Mouse (Mus musculus) midbrain, embryonic 15.5 days (tissue): ENCODE measurements around the gene Gm13278. TPM values are rescaled to one million over a fixed set of nuclear protein-coding genes. Genes with fewer than 3 reads are reported as not detected.
A peak's percentile ranks its signal among the peaks of the same experiment; 100 is the strongest.
"Not testable (repeated sequence)": the region's sequence is repeated elsewhere in the genome, so short reads cannot be mapped to it uniquely, and the experiment has no call there.

ENCODE experiments used
- ATAC-seq: fragments of 200-750 bp; cut with Nextera tagmentation; replicated peaks from 2 replicates; pipeline ENCODE4 v1.8.0; 2017; ENCODE audit warnings: moderate TSS enrichment
- H3K27ac ChIP-seq: fragments of 300-500 bp; sonication (generic); 2 replicates; pipeline ENCODE4 v1.5.1; 2015; ENCODE audit warnings: mild to moderate bottlenecking, inconsistent platforms
- H3K27me3 ChIP-seq: fragments of 300-500 bp; sonication (generic); replicated peaks from 2 replicates; pipeline ENCODE4 v1.6.1; 2015; ENCODE audit warnings: inconsistent platforms
- H3K36me3 ChIP-seq: fragments of 300-500 bp; sonication (generic); replicated peaks from 2 replicates; pipeline ENCODE4 v1.6.1; 2015; ENCODE audit warnings: inconsistent platforms
- H3K4me1 ChIP-seq: fragments of 300-500 bp; sonication (generic); 2 replicates; pipeline ENCODE4 v1.6.1; 2015; ENCODE audit warnings: inconsistent platforms
- H3K4me2 ChIP-seq: fragments of 300-500 bp; sonication (generic); 2 replicates; pipeline ENCODE4 v1.6.1; 2015; ENCODE audit warnings: inconsistent platforms, mild to moderate bottlenecking, moderate library complexity
- H3K4me3 ChIP-seq: fragments of 300-500 bp; sonication (generic); 2 replicates; pipeline ENCODE4 v1.5.1; 2015; ENCODE audit warnings: mild to moderate bottlenecking, inconsistent platforms
- H3K9ac ChIP-seq: fragments of 300-500 bp; sonication (generic); 2 replicates; pipeline ENCODE4 v1.6.1; 2015; ENCODE audit warnings: mild to moderate bottlenecking, inconsistent platforms
- H3K9me3 ChIP-seq: fragments of 300-500 bp; sonication (generic); 2 replicates; pipeline ENCODE4 v1.6.1; 2016; ENCODE audit warnings: inconsistent platforms
- WGBS: fragments of 180-500 bp; shearing (Covaris S2); methylation state at CpG from one replicate; pipeline ENCODE4 v1.1.7; 2015; ENCODE audit warnings: mixed read lengths; 5-methylcytosine and 5-hydroxymethylcytosine counted together
- polyA plus RNA-seq: library from polyadenylated mRNA; unstranded; fragments of >200 nt; fragmentation: Nextera tagmentation; extraction: Ambion mirVana; gene quantifications from 2 replicates; pipeline ENCODE4 v1.2.1, GENCODE M21; 2015

The Gm13278 gene
- polyA plus RNA-seq, 1 experiment from 2014 or later, result not detected

DNA sequence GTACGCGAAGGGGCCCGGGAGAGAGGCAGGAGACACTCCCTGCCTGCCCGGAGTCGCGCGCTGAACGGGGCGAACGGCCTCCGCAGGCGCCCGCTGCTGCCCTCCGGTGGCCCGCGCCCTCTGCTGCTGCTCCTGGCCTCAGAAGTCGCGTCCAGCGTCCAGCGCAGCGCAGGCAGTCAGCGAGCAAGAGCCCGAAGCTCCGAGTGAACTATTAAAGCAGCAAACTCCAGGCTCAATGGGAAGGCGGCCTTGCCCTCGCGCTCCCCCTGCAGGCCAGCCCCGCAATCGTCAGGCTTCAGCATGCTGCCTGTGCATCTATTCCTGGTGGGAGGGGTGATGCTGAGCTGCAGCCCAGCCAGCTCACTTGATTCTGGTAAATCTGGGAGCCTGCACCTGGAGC, 11.6 kb downstream of the Gm13278 start, which contains the start of gene Gm13287:
Gene Gm13287, plus strand, starts transcription at position 301 of the 400 bp plus-strand sequence.
- not testable (repeated sequence) for H3K4me3 ChIP-seq, H3K9ac ChIP-seq, H3K27ac ChIP-seq, H3K36me3 ChIP-seq, H3K4me1 ChIP-seq, H3K9me3 ChIP-seq, H3K4me2 ChIP-seq, ATAC-seq, H3K27me3 ChIP-seq
- WGBS, result no CpG with 5 or more reads among the region's 29 CpGs

DNA sequence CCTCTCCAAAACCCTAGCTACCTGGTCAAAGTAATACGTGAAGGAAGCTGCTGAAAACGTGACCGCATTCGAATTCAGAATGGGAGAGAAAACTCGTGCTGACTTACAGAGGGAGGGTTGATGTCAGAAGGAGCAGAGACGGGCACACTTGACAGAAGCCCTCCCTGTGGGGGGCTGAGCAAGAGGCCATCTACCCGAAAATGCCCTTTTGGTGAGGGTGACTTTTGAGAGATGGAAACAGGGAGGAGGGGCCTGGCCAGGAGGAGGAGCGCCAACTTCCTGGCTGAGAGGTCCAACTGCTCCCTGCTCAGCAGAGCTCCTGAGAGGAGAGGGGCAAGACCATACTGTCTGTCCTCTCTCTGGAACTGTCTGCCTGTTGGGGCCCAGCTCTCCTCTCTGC, 13.9 kb downstream of the Gm13278 start, which contains the start of gene Gm13288:
Gene Gm13288, plus strand, starts transcription at position 301 of the 400 bp plus-strand sequence.
- H3K9ac ChIP-seq, H3K27me3 ChIP-seq, ATAC-seq, H3K27ac ChIP-seq, H3K4me1 ChIP-seq, H3K36me3 ChIP-seq, H3K9me3 ChIP-seq: not testable (repeated sequence)
- peak within 1 kb of the TSS; percentile 43 for H3K4me2 ChIP-seq
- no CpG with 5 or more reads among the region's 8 CpGs for WGBS
- peak within 1 kb of the TSS; percentile 22; the same call in 1 of the 2 replicates for H3K4me3 ChIP-seq

DNA sequence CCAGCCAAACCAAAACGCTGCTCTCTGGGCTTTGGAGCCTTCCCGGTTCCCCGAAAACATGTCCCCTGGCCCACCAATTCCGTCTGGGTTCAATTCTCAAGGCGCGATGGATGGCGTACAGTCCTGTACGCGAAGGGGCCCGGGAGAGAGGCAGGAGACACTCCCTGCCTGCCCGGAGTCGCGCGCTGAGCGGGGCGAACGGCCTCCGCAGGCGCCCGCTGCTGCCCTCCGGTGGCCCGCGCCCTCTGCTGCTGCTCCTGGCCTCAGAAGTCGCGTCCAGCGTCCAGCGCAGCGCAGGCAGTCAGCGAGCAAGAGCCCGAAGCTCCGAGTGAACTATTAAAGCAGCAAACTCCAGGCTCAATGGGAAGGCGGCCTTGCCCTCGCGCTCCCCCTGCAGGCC, 14.4 kb downstream of the Gm13278 start:
- not testable (repeated sequence) for H3K9me3 ChIP-seq, ATAC-seq

DNA sequence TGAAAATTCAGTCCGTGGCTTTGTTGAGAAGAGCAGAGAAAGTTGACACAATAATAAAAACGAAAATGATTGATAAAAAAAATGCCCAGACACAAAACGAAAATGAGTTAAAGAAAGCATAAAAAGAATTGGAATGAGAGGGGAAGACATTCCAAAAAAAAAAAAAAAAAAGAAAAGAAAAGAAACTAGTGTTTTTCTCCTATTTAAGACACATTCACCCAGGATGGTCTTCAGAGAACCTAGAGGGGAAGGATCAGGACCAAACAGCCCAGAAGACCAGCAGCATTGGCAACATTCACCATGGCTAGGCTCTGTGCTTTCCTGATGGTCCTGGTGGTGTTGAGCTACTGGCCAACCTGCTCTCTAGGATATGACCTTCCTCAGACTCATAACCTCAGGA, 24.6 kb downstream of the Gm13278 start, which contains the start of gene Ifna7:
Gene Ifna7, plus strand, starts transcription at position 301 of the 400 bp plus-strand sequence.
- Histone ChIP-seq H3K4me1 (no peaks in the 10 kb centered on the region), H3K9me3 (no peaks in the 10 kb centered on the region), H3K36me3 (no peaks in the 10 kb centered on the region), H3K9ac (no peak within 1 kb of the TSS), H3K4me3 (no peak within 1 kb of the TSS), H3K27me3 (no peaks in the 10 kb centered on the region), H3K4me2 (no peak within 1 kb of the TSS), H3K27ac (no peak within 1 kb of the TSS)
- ATAC-seq, result no peak
- WGBS, result 61% methylated on average over 3 of the region's 3 CpGs

More for the DNA sequence above, 14.4 kb downstream of the Gm13278 start:
- H3K4me2 ChIP-seq, result peak overlapping the region; percentile 43
- H3K4me1 ChIP-seq, H3K36me3 ChIP-seq, H3K9ac ChIP-seq, H3K27ac ChIP-seq, H3K27me3 ChIP-seq: not testable (repeated sequence)
- peak overlapping the region; percentile 22; the same call in 1 of the 2 replicates for H3K4me3 ChIP-seq
- 0% methylated on average over 1 of the region's 34 CpGs for WGBS

DNA sequence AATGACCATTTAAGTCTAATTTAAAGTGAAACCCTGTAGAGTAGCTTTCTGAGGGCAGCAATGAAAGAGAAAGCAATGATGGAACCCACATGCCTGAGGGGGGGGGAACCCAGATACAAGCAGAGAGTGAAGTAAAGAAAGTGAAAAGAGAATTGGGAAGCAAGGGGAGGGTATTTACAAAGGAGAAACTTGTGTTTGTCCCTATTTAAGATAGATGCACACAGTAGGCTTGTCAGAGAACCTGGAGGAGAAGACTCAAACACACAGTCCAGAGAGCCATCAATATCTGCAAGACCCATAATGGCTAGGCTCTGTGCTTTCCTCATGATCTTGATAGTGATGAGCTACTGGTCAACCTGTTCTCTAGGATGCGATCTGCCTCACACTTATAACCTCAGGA, 28.3 kb downstream of the Gm13278 start, which contains the start of gene Ifna11:
Gene Ifna11, plus strand, starts transcription at position 301 of the 400 bp plus-strand sequence.
- no peaks in the 10 kb centered on the region for H3K36me3 ChIP-seq
- H3K27ac ChIP-seq, result no peak within 1 kb of the TSS
- no peaks in the 10 kb centered on the region for H3K27me3 ChIP-seq
- no peak within 1 kb of the TSS for H3K4me3 ChIP-seq
- H3K9ac ChIP-seq, result no peak within 1 kb of the TSS
- 70% methylated on average over 1 of the region's 1 CpGs for WGBS
- H3K4me1 ChIP-seq, result no peaks in the 10 kb centered on the region
- H3K9me3 ChIP-seq, result no peaks in the 10 kb centered on the region
- H3K4me2 ChIP-seq, result no peak within 1 kb of the TSS
- ATAC-seq, result no peak

DNA sequence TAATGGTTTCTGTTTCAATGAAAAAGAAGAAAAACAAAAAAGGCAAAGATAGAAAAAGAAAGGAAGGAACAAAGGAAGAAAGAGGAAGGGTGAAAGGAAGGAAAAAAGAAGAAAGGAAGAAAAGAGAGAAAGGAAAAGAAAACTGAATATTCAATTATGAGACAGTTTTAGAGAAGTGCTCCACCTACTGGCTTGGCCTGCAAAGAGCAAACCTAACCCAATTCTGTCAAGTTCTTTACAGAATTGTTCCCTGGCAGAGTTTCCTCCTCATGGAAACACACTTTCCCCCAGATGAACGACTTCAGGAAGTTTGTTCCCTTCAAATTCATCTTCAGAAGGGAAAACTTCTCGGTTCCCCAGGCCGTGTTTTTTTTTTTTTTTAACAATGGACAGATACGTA, 31.6 kb downstream of the Gm13278 start:
- Histone ChIP-seq H3K4me2 (no peak overlapping the region), H3K4me1 (no peaks in the 10 kb centered on the region), H3K36me3 (no peaks in the 10 kb centered on the region), H3K27ac (no peak overlapping the region), H3K9ac (no peak overlapping the region), H3K4me3 (no peak overlapping the region), H3K27me3 (no peaks in the 10 kb centered on the region), H3K9me3 (no peaks in the 10 kb centered on the region)
- 33% methylated on average over 4 of the region's 4 CpGs for WGBS
- ATAC-seq, result no peak

DNA sequence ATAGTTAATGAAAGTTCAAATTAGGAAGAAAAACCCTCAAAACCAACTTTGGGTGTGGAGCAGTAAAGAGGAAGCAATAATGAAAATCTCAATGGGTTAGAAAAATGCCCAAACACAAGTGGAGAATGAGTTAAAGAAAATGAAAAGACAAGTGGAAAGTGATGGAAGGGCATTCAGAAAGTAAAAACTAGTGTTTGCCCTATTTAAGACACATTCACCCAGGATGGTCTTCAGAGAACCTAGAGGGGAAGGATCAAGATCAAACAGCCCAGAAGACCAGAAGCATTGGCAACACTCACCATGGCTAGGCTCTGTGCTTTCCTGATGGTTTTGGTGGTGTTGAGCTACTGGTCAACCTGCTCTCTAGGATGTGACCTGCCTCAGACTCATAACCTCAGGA, 35.8 kb downstream of the Gm13278 start, which contains the start of gene Ifna6:
Gene Ifna6, plus strand, starts transcription at position 301 of the 400 bp plus-strand sequence.
- not testable (repeated sequence) for H3K4me3 ChIP-seq, H3K27me3 ChIP-seq, H3K36me3 ChIP-seq, H3K4me1 ChIP-seq, ATAC-seq, H3K9ac ChIP-seq, H3K27ac ChIP-seq, H3K9me3 ChIP-seq, H3K4me2 ChIP-seq

DNA sequence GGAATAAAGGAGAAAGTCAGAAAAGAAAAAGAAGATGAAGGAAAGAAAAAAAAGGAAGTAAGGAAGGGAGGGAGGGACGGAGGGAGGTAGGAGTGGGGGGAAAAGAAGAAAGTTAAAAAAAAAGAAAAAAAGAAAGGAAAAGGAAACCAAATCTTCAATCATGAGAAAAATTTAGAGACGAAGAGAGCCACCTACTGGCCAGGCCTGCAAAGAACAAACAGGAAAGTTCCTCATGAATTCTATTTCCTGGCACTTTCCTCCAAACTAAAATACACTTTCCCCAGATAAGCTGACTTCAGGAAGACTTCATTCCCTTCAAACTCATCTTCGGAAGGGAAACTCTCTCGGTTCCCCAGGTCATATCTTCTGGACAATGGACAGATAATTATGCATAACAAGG, 39.2 kb downstream of the Gm13278 start:
- 24% methylated on average over 4 of the region's 4 CpGs for WGBS
- no peaks in the 10 kb centered on the region for H3K36me3 ChIP-seq
- H3K27me3 ChIP-seq, result no peaks in the 10 kb centered on the region
- H3K4me1 ChIP-seq, result no peaks in the 10 kb centered on the region
- H3K27ac ChIP-seq, result no peak overlapping the region
- no peak overlapping the region for H3K4me3 ChIP-seq
- no peak overlapping the region for H3K9ac ChIP-seq
- no peak overlapping the region for H3K4me2 ChIP-seq
- no peaks in the 10 kb centered on the region for H3K9me3 ChIP-seq
- no peak for ATAC-seq

DNA sequence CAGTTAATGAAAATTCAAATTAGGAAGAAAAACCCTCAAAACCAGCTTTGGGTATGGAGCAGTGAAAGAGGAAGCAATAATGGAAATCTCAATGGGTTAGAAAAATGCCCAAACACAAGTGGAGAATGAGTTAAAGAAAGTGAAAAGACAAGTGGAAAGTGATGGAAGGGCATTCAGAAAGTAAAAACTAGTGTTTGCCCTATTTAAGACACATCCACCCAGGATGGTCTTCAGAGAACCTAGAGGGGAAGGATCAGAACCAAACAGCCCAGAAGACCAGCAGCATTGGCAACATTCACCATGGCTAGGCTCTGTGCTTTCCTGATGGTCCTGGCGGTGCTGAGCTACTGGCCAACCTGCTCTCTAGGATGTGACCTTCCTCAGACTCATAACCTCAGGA, 43.9 kb downstream of the Gm13278 start, which contains the start of gene Ifna5:
Gene Ifna5, plus strand, starts transcription at position 301 of the 400 bp plus-strand sequence.
- 67% methylated on average over 1 of the region's 1 CpGs for WGBS
- H3K4me3 ChIP-seq, H3K9me3 ChIP-seq, H3K4me1 ChIP-seq, H3K4me2 ChIP-seq, H3K27me3 ChIP-seq, H3K27ac ChIP-seq, H3K36me3 ChIP-seq, H3K9ac ChIP-seq, ATAC-seq: not testable (repeated sequence)

DNA sequence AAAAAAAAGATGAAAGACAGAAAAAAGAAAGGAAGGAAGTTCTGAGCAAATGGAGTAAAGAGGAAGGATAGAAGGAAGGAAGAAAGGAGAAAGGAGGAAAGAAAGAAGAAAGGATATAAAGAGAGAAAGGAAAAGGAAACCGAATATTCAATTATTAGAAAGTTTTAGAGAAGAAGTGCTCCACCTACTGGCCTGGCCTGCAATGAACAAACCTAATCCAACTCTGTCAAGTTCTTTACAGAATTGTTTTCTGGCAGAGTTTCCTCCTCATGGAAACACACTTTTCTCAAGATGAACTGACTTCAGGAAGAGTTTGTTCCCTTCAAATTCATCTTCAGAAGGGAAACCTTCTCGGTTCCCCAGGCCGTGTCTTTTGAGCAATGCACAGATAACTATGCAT, 47.5 kb downstream of the Gm13278 start:
- Histone ChIP-seq H3K27me3 (no peaks in the 10 kb centered on the region), H3K4me1 (no peaks in the 10 kb centered on the region), H3K9ac (no peak overlapping the region), H3K9me3 (no peaks in the 10 kb centered on the region), H3K4me2 (no peak overlapping the region), H3K27ac (no peak overlapping the region), H3K4me3 (no peak overlapping the region), H3K36me3 (no peaks in the 10 kb centered on the region)
- no peak for ATAC-seq
- WGBS, result 29% methylated on average over 3 of the region's 3 CpGs

DNA sequence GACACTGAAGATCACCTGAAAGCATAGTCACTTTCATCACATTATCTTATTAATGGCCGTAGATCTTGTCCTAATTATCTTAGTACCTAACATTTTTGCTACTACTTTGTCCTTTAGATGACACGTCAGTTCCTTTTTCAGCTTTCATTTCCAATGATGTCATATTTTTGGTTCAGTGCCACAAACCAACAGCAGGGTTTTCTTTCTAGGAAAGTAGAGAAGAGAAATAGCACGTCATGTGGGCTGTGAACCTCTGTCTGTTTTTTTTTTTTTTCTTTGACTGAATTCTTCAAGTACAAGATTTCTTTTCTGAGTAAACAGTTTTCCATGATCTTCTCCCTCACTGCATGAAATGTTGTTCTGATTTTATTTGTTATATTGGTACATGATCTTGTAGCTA, 48.7 kb downstream of the Gm13278 start:
- Histone ChIP-seq H3K4me2 (no peak overlapping the region), H3K4me3 (no peak overlapping the region), H3K9me3 (no peaks in the 10 kb centered on the region), H3K27ac (no peak overlapping the region), H3K9ac (no peak overlapping the region), H3K27me3 (no peaks in the 10 kb centered on the region), H3K4me1 (no peaks in the 10 kb centered on the region), H3K36me3 (no peaks in the 10 kb centered on the region)
- no peak for ATAC-seq
- WGBS, result 83% methylated on average over 3 of the region's 3 CpGs

DNA sequence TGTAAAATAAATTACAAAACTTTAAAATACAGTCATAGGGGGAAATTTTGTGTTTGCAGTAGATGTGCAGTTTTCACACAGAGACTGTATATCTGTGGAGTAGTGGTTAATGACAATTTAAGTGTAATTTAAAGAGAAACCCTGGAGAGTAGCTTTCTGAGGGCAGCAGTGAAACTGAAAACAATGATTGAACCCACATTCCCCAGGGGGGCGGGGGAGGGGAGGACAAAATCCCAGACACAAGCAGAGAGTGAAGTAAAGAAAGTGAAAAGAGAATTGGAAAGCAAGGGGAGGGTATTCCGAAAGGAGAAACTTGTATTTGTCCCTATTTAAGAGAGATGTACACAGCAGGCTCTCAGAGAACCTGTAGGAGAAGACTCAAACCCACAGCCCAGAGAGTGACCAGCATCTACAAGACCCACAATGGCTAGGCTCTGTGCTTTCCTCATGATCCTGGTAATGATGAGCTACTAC, 50.1 kb downstream of the Gm13278 start, which contains the start of gene Ifna4:
Gene Ifna4, plus strand, starts transcription at position 424 of the 474 bp plus-strand sequence.
- 44% methylated on average over 2 of the region's 2 CpGs for WGBS
- Histone ChIP-seq H3K36me3 (no peaks in the 10 kb centered on the region), H3K9me3 (no peaks in the 10 kb centered on the region), H3K27ac (no peak within 1 kb of the TSS), H3K4me3 (no peak within 1 kb of the TSS), H3K4me2 (no peak within 1 kb of the TSS), H3K4me1 (no peaks in the 10 kb centered on the region), H3K27me3 (no peaks in the 10 kb centered on the region), H3K9ac (no peak within 1 kb of the TSS)
- ATAC-seq, result no peak
